Mouse (Mus musculus): ENCODE data around the gene Usp32.

The Usp32 gene

GRCm38 (mm10) chr11:84979351-84979750 is 160.6 kb downstream of the Usp32 start:
- DNase-seq (ENCODE audit: low spot score): no peak

GRCm38 (mm10) chr11:84978113-84978512 is 161.8 kb downstream of the Usp32 start:
- DNase-seq (ENCODE audit: low spot score): peak; percentile 18

- no peak for DNase-seq (ENCODE audit: low spot score)
Observed at GRCm38 (mm10) chr11:84977385-84977952, 162.5 kb downstream of the Usp32 start.

- DNase-seq (ENCODE audit: low spot score): no peak
Observed at GRCm38 (mm10) chr11:84976706-84977105, 163.3 kb downstream of the Usp32 start.

- no peak for DNase-seq (ENCODE audit: low spot score)
Observed at GRCm38 (mm10) chr11:84974582-84974981, 165.4 kb downstream of the Usp32 start.

GRCm38 (mm10) chr11:84973661-84974060 is 166.3 kb downstream of the Usp32 start:
- DNase-seq (ENCODE audit: low spot score): no peak

- no peak for DNase-seq (ENCODE audit: low spot score)
Observed at GRCm38 (mm10) chr11:84972067-84972466, 167.9 kb downstream of the Usp32 start.

- DNase-seq (ENCODE audit: low spot score): no peak
Observed at GRCm38 (mm10) chr11:84968775-84969174, 171.2 kb downstream of the Usp32 start.

GRCm38 (mm10) chr11:84968309-84968708 is 171.7 kb downstream of the Usp32 start:
- no peak for DNase-seq (ENCODE audit: low spot score)

GRCm38 (mm10) chr11:84967113-84967512 is 172.8 kb downstream of the Usp32 start:
- no peak for DNase-seq (ENCODE audit: low spot score)

GRCm38 (mm10) chr11:84966696-84967095 is 173.3 kb downstream of the Usp32 start:
- no peak for DNase-seq (ENCODE audit: low spot score)

GRCm38 (mm10) chr11:84963556-84963955 is 176.4 kb downstream of the Usp32 start:
- no peak for DNase-seq (ENCODE audit: low spot score)

GRCm38 (mm10) chr11:84962536-84962935 is 177.4 kb downstream of the Usp32 start:
- no peak for DNase-seq (ENCODE audit: low spot score)

- DNase-seq (ENCODE audit: low spot score): no peak
Observed at GRCm38 (mm10) chr11:84961571-84961970, 178.4 kb downstream of the Usp32 start.

- no peak for DNase-seq (ENCODE audit: low spot score)
Observed at GRCm38 (mm10) chr11:84960780-84961179, 179.2 kb downstream of the Usp32 start.

- DNase-seq (ENCODE audit: low spot score): no peak
Observed at GRCm38 (mm10) chr11:84960291-84960690, 179.7 kb downstream of the Usp32 start.

- DNase-seq (ENCODE audit: low spot score): no peak
Observed at GRCm38 (mm10) chr11:84959701-84960181, 180.2 kb downstream of the Usp32 start.

GRCm38 (mm10) chr11:84959181-84959580 is 180.8 kb downstream of the Usp32 start:
- no peak for DNase-seq (ENCODE audit: low spot score)

GRCm38 (mm10) chr11:84958271-84958630 is 181.7 kb downstream of the Usp32 start:
- DNase-seq (ENCODE audit: low spot score): no peak

GRCm38 (mm10) chr11:84957591-84958270 is 182.2 kb downstream of the Usp32 start, which contains the start of gene Car4:
TSS of gene Car4 (plus strand) at chr11:84957786.
- DNase-seq (ENCODE audit: low spot score): no peak

- no peak for DNase-seq (ENCODE audit: low spot score)
Observed at GRCm38 (mm10) chr11:84957171-84957570, 182.8 kb downstream of the Usp32 start.

GRCm38 (mm10) chr11:84956400-84956799 is 183.6 kb downstream of the Usp32 start:
- no peak for DNase-seq (ENCODE audit: low spot score)

- DNase-seq (ENCODE audit: low spot score): no peak
Observed at GRCm38 (mm10) chr11:84952611-84953010, 187.3 kb downstream of the Usp32 start.

- no peak for DNase-seq (ENCODE audit: low spot score)
Observed at GRCm38 (mm10) chr11:84948526-84948925, 191.4 kb downstream of the Usp32 start.
